ENCODE assay signal across 14 mouse cellular contexts in genomic region chr7:125934319-125934718, GRCm38 (mm10).
DNase-seq lines count a peak whose midpoint lies in the region; ATAC-seq and TF ChIP-seq lines count a peak whose summit lies in the region.
"Had no signal": no experiment of that assay in that cellular context is flagged by ENCODE, and none has a peak within 500 bp of the region (broad histone marks: within the 10 kb centered on the region; RNA-seq: fewer than 3 reads in every experiment).

No protein-coding gene starts in this region.

- peak; percentile 26 for DNase-seq in embryo, embryonic 10.5 days (ENCODE audit: low spot score)
- DNase-seq in embryo, embryonic 9.5 days (ENCODE audit: extremely low spot score) = no peak
- DNase-seq in heart, postnatal 0 days (ENCODE audit: low spot score) = no peak
- DNase-seq in heart, postnatal 4 days = no peak
- no peak for DNase-seq in thymus, postnatal 0 days (ENCODE audit: low spot score)
- DNase-seq in adrenal gland, adult 8-10 months = no peak
- DNase-seq: cerebellum, postnatal 36 days; gastrocnemius, postnatal 14 days; lung, postnatal 14 days; thymus, postnatal 25 days had no signal

- no peak for ATAC-seq in heart, postnatal 0 days (ENCODE audit: insufficient read depth, low read depth)
- ATAC-seq in limb, embryonic 12.5 days (ENCODE audit: insufficient number of reproducible peaks, insufficient read depth, low FRiP score, low TSS enrichment, low read depth) = no peak
- ATAC-seq in neural tube, embryonic 14.5 days (ENCODE audit: low read depth) = no peak

- peak overlapping the region; percentile 18; the same call in 1 of the 2 replicates for H3K9ac ChIP-seq in heart, postnatal 0 days (replicated peaks; ENCODE audit: low read depth, low read length)
- 0 out of 2 replicates have a peak overlapping the region, but pooled peaks have one; percentile 23 for H3K9ac ChIP-seq in limb, embryonic 12.5 days (replicated peaks)
- H3K9ac ChIP-seq in neural tube, embryonic 14.5 days (replicated peaks; ENCODE audit: low read depth, low read length) = no peak overlapping the region
- H3K9ac ChIP-seq: stomach, embryonic 15.5 days had no signal

- H3K36me3 ChIP-seq in heart, postnatal 0 days (replicated peaks; ENCODE audit: control insufficient read depth, insufficient read depth, low read length) = no peaks in the 10 kb centered on the region
- no peaks in the 10 kb centered on the region for H3K36me3 ChIP-seq in limb, embryonic 12.5 days
- H3K36me3 ChIP-seq in neural tube, embryonic 14.5 days (ENCODE audit: control insufficient read depth, insufficient read depth, low read length) = no peaks in the 10 kb centered on the region
- H3K36me3 ChIP-seq: stomach, embryonic 15.5 days had no signal

- no peaks in the 10 kb centered on the region for H3K27me3 ChIP-seq in heart, postnatal 0 days (ENCODE audit: control insufficient read depth, insufficient read depth, low read length)
- H3K27me3 ChIP-seq in limb, embryonic 12.5 days = peaks cover 11% of the 10 kb centered on the region; the same call in 1 of the 2 replicates
- H3K27me3 ChIP-seq in neural tube, embryonic 14.5 days (ENCODE audit: control insufficient read depth, insufficient read depth, low read length) = no peaks in the 10 kb centered on the region
- H3K27me3 ChIP-seq: stomach, embryonic 15.5 days had no signal

- H3K4me2 ChIP-seq in heart, postnatal 0 days (ENCODE audit: low read depth, low read length) = no peak overlapping the region; the same call in 1 of the 2 replicates
- peak overlapping the region; percentile 13 for H3K4me2 ChIP-seq in limb, embryonic 12.5 days
- H3K4me2 ChIP-seq in neural tube, embryonic 14.5 days (ENCODE audit: low read depth, low read length) = no peak overlapping the region
- H3K4me2 ChIP-seq: liver, embryonic 11.5 days; stomach, embryonic 15.5 days had no signal

- TF ChIP-seq CTCF in heart, postnatal 0 days (IDR thresholded peaks at IDR 0.05; ENCODE audit: low read depth) = no peak

- H3K4me3 ChIP-seq in heart, postnatal 0 days (ENCODE audit: low read depth, low read length) = no peak overlapping the region
- no peak overlapping the region for H3K4me3 ChIP-seq in limb, embryonic 12.5 days (replicated peaks)
- no peak overlapping the region for H3K4me3 ChIP-seq in neural tube, embryonic 14.5 days (ENCODE audit: low read depth, low read length)
- H3K4me3 ChIP-seq: stomach, embryonic 15.5 days had no signal

- H3K9me3 ChIP-seq in heart, postnatal 0 days (replicated peaks; ENCODE audit: control insufficient read depth, low read length) = no peaks in the 10 kb centered on the region
- H3K9me3 ChIP-seq in limb, embryonic 12.5 days = no peaks in the 10 kb centered on the region
- H3K9me3 ChIP-seq in neural tube, embryonic 14.5 days (ENCODE audit: control insufficient read depth, low read length) = no peaks in the 10 kb centered on the region
- H3K9me3 ChIP-seq: stomach, embryonic 15.5 days had no signal

- peaks cover 28% of the 10 kb centered on the region for H3K4me1 ChIP-seq in heart, postnatal 0 days (ENCODE audit: control insufficient read depth, insufficient read depth)
- H3K4me1 ChIP-seq in limb, embryonic 12.5 days (replicated peaks) = peaks cover 24% of the 10 kb centered on the region
- H3K4me1 ChIP-seq in neural tube, embryonic 14.5 days (ENCODE audit: control insufficient read depth, insufficient read depth, low read length) = peaks cover 25% of the 10 kb centered on the region

- H3K27ac ChIP-seq in heart, postnatal 0 days (ENCODE audit: low read depth) = peak overlapping the region; percentile 91
- H3K27ac ChIP-seq in limb, embryonic 12.5 days = no peak overlapping the region
- H3K27ac ChIP-seq in neural tube, embryonic 14.5 days (ENCODE audit: low read depth, low read length) = peak overlapping the region; percentile 35; the same call in 1 of the 2 replicates

- no peak for TF ChIP-seq EP300 in heart, postnatal 0 days (IDR thresholded peaks at IDR 0.05; ENCODE audit: low read depth)

- 68% methylated on average over 2 of the region's 2 CpGs for WGBS in heart, postnatal 0 days
- WGBS in limb, embryonic 12.5 days = 57% methylated on average over 2 of the region's 2 CpGs
- 36% methylated on average over 2 of the region's 2 CpGs for WGBS in neural tube, embryonic 14.5 days
